Mouse (Mus musculus): Measurements from ENCODE around the gene Sin3a.

The Sin3a gene

DNA sequence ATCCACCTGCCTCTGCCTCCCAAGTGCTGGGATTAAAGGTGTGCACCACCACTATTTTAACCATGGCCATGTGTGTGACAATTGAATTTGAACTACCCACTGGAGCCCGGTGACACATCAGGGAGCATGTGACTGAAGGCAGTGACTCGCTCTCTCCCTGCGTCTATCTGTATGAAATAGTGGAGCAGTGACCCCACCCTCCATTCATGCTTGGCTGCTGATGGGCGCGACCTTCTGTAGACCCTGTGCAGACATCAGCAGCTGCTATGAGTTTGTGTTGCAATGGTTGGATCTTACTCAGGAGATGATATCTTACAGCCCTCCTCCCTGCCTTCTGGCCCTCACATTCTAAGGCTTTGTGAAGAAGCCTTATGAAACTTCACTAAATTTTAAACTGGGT is 96.6 kb downstream of the Sin3a start:
- DNase-seq (ENCODE audit: low spot score), result no peak

Data from testis, postnatal 14 days (tissue).